Mouse (Mus musculus) large intestine, adult 2 months (tissue): ENCODE data around the gene 9130019O22Rik. TPM values are rescaled to one million over a fixed set of nuclear protein-coding genes. Genes with fewer than 3 reads are reported as not detected.
A peak's percentile ranks its signal among the peaks of the same experiment; 100 is the strongest.
"Not testable (repeated sequence)": the region's sequence is repeated elsewhere in the genome, so short reads cannot be mapped to it uniquely, and the experiment has no call there.

Experiments
- DNase-seq: peaks from one replicate; pipeline ENCODE4 v3.0.0-alpha.2; 2012; ENCODE audit warnings: low read depth, low spot score
- WGBS: fragments of 180-500 bp; shearing (Covaris S2); methylation state at CpG from one replicate; pipeline ENCODE4 v1.1.7; 2018; 5-methylcytosine and 5-hydroxymethylcytosine counted together
- polyA plus RNA-seq: library from polyadenylated mRNA; depleted of rRNA; stranded (reverse); fragments of >200 nt; gene quantifications from 2 replicates; pipeline ENCODE4 v1.2.3, GENCODE M21; 2012; rRNA removed

The 9130019O22Rik gene
- 6.2 and 9.3 TPM in 2 replicates for polyA plus RNA-seq

DNA sequence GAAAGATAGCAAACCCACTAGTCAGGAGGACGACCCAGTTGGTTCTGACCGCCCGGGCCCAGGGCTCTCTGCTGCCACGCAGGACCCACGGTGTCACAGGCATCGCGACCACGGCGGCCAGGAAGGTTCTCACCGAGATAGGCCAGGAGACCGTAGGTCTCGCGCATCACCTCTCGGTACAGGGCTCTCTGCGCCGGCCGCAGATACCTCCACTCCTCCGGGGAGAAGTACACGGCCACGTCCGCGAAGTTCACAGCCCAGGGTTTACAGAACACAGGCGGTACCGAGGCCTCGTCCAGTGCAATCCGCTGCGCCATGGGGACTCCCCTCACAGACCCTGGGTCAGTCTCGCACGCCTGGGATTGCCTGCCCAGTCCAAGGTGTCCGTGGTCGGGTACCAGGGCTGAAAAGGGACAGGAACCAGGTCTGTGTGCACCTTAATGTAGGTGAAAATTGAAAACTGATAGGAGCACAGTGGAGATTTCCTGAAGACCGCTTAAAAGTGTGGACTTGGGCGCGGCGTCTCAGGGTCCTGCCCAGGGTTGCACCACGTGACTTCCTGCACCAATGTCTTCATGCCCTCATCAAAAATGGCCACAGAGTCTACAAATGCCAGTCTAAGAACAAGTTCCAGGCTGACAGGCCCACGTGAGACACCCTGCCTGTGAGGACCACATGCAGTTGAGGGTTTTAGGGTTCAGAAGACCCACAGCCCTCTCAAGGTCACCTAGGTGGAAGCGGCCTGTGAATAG, at the start of gene 9130019O22Rik:
TSS of gene 9130019O22Rik (minus strand) at position 526 of the 752 bp plus-strand sequence.
- DNase-seq: peak; percentile 81
- 12% methylated on average over 38 of the region's 38 CpGs for WGBS

- DNase-seq: no peak
- WGBS: 94% methylated on average over 4 of the region's 4 CpGs
These were observed 48.2 kb upstream of the 9130019O22Rik start for GRCm38 (mm10) chr7:127435206-127435605.

DNA sequence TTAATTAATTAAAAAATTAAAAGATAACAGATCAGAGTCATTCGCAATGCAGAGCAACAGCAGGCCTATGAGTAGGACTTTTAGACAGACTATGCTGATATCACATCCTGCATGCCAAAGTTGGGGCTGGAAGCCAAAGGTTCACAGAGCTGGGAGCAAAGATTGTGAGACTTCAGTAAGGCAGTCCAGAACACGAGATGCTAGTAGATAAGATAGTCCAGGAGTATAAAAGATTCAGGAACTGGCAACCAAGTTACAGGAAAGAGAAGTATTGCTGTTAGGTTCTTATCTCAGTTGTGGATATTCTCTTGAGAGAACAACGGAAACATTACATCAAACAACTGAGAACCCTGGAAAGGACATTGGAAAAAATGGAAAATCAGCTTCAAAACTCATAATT, 39.4 kb upstream of the 9130019O22Rik start:
- 70% methylated on average over 3 of the region's 3 CpGs for WGBS
- no peak for DNase-seq

- 59% methylated on average over 2 of the region's 2 CpGs for WGBS
- DNase-seq: no peak
These were observed 38.9 kb upstream of the 9130019O22Rik start for GRCm38 (mm10) chr7:127425911-127426310.

GRCm38 (mm10) chr7:127425291-127425690, 38.3 kb upstream of the 9130019O22Rik start:
- WGBS: 87% methylated on average over 3 of the region's 3 CpGs
- no peak for DNase-seq

- DNase-seq: no peak
These were observed 35.3 kb upstream of the 9130019O22Rik start for GRCm38 (mm10) chr7:127422247-127422646.

DNA sequence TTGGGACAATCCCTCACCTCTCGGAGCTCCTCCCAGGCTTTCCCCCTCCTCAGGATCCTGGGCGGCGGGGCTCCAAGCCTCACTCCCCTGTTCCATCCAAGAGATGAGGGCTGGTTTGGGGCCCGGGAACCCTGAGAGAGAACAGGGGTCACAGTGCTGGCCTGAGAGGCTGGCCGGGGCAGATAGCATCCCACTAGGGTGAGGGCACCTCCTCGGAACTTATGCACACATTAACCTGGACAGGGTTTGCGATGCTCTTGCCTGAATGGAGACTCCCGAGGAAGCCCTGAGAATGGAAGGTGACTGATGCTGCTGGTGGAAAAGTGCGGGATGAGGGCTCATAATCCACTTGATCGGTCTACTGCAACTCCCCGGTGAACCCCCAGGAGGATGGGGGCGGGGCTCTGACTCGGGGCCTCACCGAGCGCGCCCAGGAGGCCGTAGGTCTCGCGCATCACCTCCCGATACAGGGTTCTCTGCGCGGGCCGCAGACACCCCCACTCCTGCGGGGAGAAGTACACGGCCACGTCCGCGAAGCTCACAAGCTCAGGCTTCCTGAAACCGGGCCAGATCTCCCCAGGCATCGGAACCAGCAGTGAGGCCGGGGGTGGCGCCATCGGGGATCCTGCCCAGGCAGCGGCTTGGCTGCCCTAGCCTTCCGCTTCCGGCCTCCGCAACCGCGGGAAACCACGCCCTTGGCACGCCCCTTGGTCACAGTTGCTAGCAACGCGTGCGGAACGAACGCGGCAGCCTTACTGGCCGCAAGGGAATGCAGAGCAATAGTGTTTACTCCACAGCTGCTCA, 34.6 kb upstream of the 9130019O22Rik start, which contains the start of gene Zfp688:
TSS of gene Zfp688 (minus strand) at position 681 of the 804 bp plus-strand sequence.
- WGBS: under 1% methylated on average over 48 of the region's 48 CpGs
- peak; percentile 77 for DNase-seq

More at GRCm38 (mm10) chr7:127422247-127422646, 35.3 kb upstream of the 9130019O22Rik start:
- WGBS: under 1% methylated on average over 15 of the region's 15 CpGs

- WGBS: 71% methylated on average over 2 of the region's 2 CpGs
- DNase-seq: no peak
These were observed 24.5 kb upstream of the 9130019O22Rik start for GRCm38 (mm10) chr7:127411418-127411817.

DNA sequence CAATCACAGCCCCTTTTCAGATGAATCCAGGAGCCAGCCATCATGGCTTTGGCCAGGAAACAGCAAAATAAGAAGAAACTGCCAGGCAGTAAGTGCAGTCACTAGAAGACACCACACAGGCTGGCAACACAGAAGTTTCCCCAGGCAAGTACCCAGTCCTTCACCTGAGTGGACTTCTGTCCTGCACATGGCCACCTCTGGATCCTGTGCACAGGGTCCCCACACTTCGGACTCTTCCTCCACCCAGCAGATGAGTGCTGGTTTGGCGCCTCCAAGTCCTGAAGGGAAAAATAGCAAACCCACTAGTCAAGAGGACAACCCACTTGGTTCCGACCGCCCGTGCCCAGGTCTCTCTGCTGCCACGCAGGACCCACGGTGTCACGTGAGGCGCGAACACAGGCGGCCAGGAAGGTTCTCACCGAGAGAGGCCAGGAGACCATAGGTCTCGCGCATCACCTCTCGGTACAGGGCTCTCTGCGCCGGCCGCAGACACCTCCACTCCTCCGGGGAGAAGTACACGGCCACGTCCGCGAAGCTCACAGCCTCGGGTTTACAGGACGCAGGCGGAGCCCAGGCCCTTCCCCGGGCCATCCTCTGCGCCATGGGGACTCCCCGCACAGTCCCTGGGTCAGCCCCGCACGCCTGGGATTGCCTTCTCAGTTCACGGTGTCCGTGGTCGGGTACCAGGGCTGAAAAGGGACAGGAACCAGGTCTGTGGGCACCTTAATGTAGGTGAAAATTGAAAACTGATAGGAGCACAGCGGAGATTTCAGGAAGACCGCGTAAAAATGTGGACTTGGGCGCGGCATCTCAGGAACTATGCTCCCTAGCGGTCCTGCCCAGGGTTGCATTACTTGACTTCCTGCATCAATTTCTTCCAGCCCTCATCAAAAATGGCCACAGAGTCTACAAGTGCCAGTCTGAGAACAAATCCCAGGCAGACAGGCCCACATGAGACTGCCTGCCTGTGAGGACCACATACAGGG, 19.3 kb upstream of the 9130019O22Rik start, which contains the start of gene Zfp764:
TSS of gene Zfp764 (minus strand) at position 821 of the 986 bp plus-strand sequence.
- peak; percentile 65 for DNase-seq
- WGBS: 2% methylated on average over 40 of the region's 40 CpGs

GRCm38 (mm10) chr7:127404101-127404500, 17.1 kb upstream of the 9130019O22Rik start:
- WGBS: 95% methylated on average over 6 of the region's 6 CpGs
- DNase-seq: not testable (repeated sequence)

GRCm38 (mm10) chr7:127402980-127403379, 16.0 kb upstream of the 9130019O22Rik start:
- no peak for DNase-seq
- 66% methylated on average over 2 of the region's 2 CpGs for WGBS

DNA sequence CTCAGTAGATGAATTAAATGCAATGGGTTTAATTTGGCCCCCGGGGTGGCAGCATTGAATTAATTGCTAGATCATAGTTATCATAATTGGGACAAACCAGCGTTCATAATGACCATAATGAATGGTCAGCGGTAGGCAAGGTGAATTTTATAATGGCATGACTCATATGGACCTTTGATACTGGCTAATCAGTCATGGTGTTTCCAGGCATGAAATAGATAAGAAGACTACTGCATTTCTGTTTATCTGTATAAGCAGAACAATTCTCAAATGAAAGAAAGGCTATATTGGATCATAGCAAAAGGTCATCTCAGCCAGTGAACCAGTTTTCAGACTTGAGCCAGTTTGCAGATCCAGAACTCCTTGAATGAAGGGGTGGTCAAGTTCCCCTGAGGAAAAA, 13.4 kb upstream of the 9130019O22Rik start:
- DNase-seq: no peak
- 37% methylated on average over 3 of the region's 3 CpGs for WGBS

GRCm38 (mm10) chr7:127393944-127394333, 7.0 kb upstream of the 9130019O22Rik start:
- 1% methylated on average over 7 of the region's 7 CpGs for WGBS
- no peak for DNase-seq

DNA sequence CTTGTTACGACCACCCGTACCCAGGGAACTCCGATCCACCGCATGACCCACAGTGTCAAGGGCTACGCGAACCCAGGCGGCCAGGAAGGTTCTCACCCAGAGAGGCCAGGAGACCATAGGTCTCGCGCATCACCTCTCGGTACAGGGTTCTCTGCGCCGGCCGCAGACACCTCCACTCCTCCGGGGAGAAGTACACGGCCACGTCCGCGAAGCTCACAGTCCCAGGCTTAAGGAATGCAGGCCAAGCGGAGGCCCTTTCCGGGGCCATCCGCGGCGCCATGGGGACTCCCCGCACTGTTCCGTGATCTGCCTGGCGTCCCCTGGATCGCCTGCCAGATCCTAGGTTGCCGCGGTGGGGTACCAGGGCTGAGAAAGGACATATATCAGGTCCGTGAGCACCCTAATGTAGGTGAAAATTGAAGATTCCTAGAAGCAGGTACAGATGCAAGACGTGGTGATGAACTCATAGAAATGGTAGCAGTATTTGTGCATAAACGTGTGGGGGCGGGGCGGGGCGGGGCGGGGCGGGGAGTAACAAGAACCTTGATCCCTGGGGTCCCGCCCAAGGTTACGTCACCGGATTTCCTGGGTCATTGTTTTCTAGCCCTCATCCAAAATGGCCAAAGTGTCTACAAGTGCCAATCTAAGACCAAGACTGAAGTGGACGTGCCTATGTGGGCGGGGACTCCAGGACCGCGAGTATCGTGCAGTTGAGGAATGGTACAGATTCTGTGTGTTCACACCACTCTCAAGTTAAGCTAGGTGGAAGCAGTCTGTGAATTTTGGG, 6.4 kb upstream of the 9130019O22Rik start, which contains the start of gene E430018J23Rik:
TSS of gene E430018J23Rik (minus strand) at position 473 of the 787 bp plus-strand sequence.
- under 1% methylated on average over 45 of the region's 45 CpGs for WGBS
- peak; percentile 99 for DNase-seq

DNA sequence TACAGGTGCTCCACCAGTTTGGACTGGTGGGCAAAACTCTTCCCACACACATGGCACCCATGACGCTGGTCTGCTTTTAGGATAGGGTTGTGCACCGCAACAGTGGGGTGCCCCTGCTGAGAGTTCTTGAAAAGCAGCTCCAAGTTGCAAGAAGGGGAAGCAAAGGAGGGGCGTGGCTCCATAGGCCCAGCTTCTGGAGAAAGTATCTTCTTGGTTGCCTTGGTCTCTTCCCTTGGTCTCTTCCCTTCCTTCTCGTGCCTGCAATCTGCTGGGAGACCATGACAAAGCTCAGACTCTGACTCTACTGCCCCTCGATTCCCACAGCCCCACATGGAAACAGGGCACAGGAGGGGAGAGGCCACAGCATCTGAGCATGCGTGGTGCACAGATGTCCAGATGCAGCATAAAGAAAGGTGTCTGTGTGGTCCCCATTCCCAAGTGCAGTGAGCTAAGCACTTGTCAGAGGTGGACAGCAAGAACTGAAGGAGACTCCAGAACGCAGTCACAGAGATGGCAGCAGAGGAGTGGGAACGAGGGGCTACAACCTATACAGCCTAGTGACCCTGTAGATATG, 5.4 kb upstream of the 9130019O22Rik start:
- 72% methylated on average over 8 of the region's 8 CpGs for WGBS
- DNase-seq: no peak

DNA sequence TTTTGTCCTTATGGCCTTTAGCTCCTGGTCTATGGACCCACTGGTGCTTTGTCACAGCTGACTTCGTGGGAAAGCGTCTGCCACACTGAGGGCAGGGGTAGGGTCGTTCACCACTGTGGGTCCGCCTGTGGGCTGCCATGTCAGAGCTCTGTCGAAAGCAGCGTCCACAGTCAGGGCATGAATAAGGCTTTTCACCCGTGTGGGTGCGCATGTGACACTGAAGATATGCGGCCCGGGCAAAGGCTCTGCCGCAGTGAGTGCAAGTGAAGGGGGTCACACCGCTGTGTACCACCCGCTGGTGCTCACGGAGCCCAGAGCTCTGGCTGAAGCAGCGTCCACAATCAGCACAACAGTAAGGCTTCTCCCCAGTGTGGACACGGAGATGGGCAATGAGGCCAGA, 4.6 kb upstream of the 9130019O22Rik start:
- WGBS: 98% methylated on average over 16 of the region's 16 CpGs
- DNase-seq: no peak

DNA sequence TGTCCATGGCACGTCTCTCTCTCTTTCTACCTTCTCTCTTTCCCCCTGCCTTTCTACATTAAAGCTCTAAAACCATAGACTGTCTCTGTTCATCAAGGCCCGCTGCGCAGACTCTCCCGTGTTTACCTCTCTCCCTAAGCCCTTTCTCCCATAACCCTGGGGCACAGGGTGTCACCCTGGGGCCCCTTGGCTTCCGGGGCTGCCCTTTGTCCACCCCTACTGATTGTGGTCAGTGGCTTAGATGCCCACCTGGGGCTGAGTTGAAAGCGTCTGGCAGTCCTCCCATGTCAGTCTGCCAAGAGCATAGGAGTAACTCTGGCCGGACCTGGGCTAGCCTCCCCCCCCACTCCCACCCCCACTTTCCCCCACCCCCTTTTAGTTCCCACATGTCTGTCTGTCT, 3.3 kb upstream of the 9130019O22Rik start:
- DNase-seq: no peak
- WGBS: 80% methylated on average over 7 of the region's 7 CpGs

DNA sequence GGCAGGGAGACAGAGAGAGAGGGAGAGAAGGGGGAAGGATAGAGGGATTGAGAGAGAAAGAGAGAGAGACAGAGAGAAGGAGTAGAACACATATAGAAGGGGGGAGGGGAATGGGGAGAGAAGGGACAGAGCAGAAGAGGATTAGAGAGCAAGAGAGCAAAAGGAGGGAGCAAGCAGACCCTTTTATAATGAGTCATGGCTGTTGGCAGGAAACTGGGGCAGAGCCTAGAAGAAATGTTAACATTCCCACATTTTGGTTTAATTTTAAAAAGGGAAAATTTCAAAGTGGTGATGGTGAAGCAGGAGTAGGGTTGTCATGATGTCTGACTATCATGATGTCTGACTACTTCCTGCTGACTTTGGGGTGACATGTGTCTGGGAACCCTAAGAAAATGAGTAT, 1.2 kb upstream of the 9130019O22Rik start:
- DNase-seq: not testable (repeated sequence)
